Mouse (Mus musculus) gastrocnemius, adult 2 months (tissue): ENCODE measurements around the gene Ksr1. TPM values are rescaled to one million over a fixed set of nuclear protein-coding genes. Genes with fewer than 3 reads are reported as not detected.

ENCODE experiments used
- DNase-seq: peaks from one replicate; pipeline ENCODE4 v3.0.0; 2022
- H3K27ac ChIP-seq: fragments of 200-600 bp; 2 replicates; pipeline ENCODE4 v1.8.1; 2022; ENCODE audit warnings: mild to moderate bottlenecking
- H3K4me3 ChIP-seq: fragments of 200-600 bp; 2 replicates; pipeline ENCODE4 v1.8.1; 2022; ENCODE audit warnings: mild to moderate bottlenecking, moderate library complexity
- CTCF ChIP-seq: fragments of 200-600 bp; IDR thresholded peaks from 2 replicates; pipeline ENCODE4 v1.8.1; 2022; ENCODE audit warnings: antibody characterized with exemption, mild to moderate bottlenecking, moderate library complexity
- intact Hi-C: fragments of 180-260 bp; cut with DNase I; formaldehyde crosslinking; loops from one replicate; pipeline ENCODE4 v1.15.1; 2025
- total RNA-seq, 2 experiments: library from RNA; stranded (reverse); gene quantifications; 2 replicates each; pipeline ENCODE4 v1.2.3; 2021

The Ksr1 gene
- total RNA-seq, 2 experiments from 2014 or later: 92.9 to 98.3 TPM

- Histone ChIP-seq H3K27ac (peak overlapping the region; percentile 72), H3K4me3 (peak overlapping the region; percentile 68)
- peak; percentile 72 for TF ChIP-seq CTCF
- intact Hi-C loops: loop anchor here (1.0 to 5.0 kb wide), 2 partner anchors 40 to 82 kb away; no protein-coding TSS in a partner anchor
- peak; percentile 60 for DNase-seq
These were observed 33.5 kb downstream of the Ksr1 start for GRCm38 (mm10) chr11:79112559-79113302.

GRCm38 (mm10) chr11:79111864-79112558, 34.2 kb downstream of the Ksr1 start:
- intact Hi-C loops: loop anchor here (5.0 kb wide), 1 partner anchor 40 kb away; no protein-coding TSS in a partner anchor
- Histone ChIP-seq H3K4me3 (peak overlapping the region; percentile 68), H3K27ac (peak overlapping the region; percentile 72)
- no peak for DNase-seq
- TF ChIP-seq CTCF: 0 out of 2 replicates have a peak, but pooled peaks have one; percentile 11

- TF ChIP-seq CTCF: no peak
- no peak overlapping the region for H3K4me3 ChIP-seq
- no peak for DNase-seq
- intact Hi-C loops: loop anchor here (5.0 kb wide), 1 partner anchor 38 kb away; no protein-coding TSS in a partner anchor
- H3K27ac ChIP-seq: peak overlapping the region; percentile 40; the same call in 1 of the 2 replicates
These were observed 35.8 kb downstream of the Ksr1 start for GRCm38 (mm10) chr11:79110446-79110845.

GRCm38 (mm10) chr11:79107934-79108333, 38.3 kb downstream of the Ksr1 start:
- no peak for TF ChIP-seq CTCF
- Histone ChIP-seq H3K27ac (no peak overlapping the region), H3K4me3 (no peak overlapping the region)
- intact Hi-C loops: no loop called here
- DNase-seq: no peak

- intact Hi-C loops: no loop called here
- no peak for TF ChIP-seq CTCF
- DNase-seq: no peak
- no peak overlapping the region for H3K4me3 ChIP-seq
- H3K27ac ChIP-seq: no peak overlapping the region
These were observed 41.2 kb downstream of the Ksr1 start for GRCm38 (mm10) chr11:79104998-79105397.

- no peak overlapping the region for H3K4me3 ChIP-seq
- intact Hi-C loops: no loop called here
- H3K27ac ChIP-seq: no peak overlapping the region
- DNase-seq: no peak
- no peak for TF ChIP-seq CTCF
These were observed 41.7 kb downstream of the Ksr1 start for GRCm38 (mm10) chr11:79104538-79104937.

GRCm38 (mm10) chr11:79104096-79104495, 42.1 kb downstream of the Ksr1 start:
- Histone ChIP-seq H3K4me3 (no peak overlapping the region), H3K27ac (no peak overlapping the region)
- DNase-seq: no peak
- TF ChIP-seq CTCF: no peak
- intact Hi-C loops: no loop called here

- DNase-seq: no peak
- intact Hi-C loops: no loop called here
- Histone ChIP-seq H3K27ac (peak overlapping the region; percentile 52; the same call in 1 of the 2 replicates), H3K4me3 (no peak overlapping the region)
- no peak for TF ChIP-seq CTCF
These were observed 42.7 kb downstream of the Ksr1 start for GRCm38 (mm10) chr11:79103461-79103869.

- intact Hi-C loops: no loop called here
- H3K4me3 ChIP-seq: no peak overlapping the region
- peak; percentile 26; the same call in 1 of the 2 replicates for TF ChIP-seq CTCF
- no peak for DNase-seq
- H3K27ac ChIP-seq: peak overlapping the region; percentile 52
These were observed 43.9 kb downstream of the Ksr1 start for GRCm38 (mm10) chr11:79102280-79102679.

GRCm38 (mm10) chr11:79101568-79101967, 44.6 kb downstream of the Ksr1 start:
- Histone ChIP-seq H3K27ac (no peak overlapping the region), H3K4me3 (no peak overlapping the region)
- TF ChIP-seq CTCF: no peak
- no peak for DNase-seq
- intact Hi-C loops: no loop called here

- Histone ChIP-seq H3K27ac (peak overlapping the region; percentile 62), H3K4me3 (no peak overlapping the region)
- no peak for TF ChIP-seq CTCF
- DNase-seq: peak; percentile 53
- intact Hi-C loops: no loop called here
These were observed 47.2 kb downstream of the Ksr1 start for GRCm38 (mm10) chr11:79099032-79099431.

- TF ChIP-seq CTCF: no peak
- no peak for DNase-seq
- intact Hi-C loops: no loop called here
These were observed 48.5 kb downstream of the Ksr1 start for GRCm38 (mm10) chr11:79097736-79098135.

GRCm38 (mm10) chr11:79096673-79097072, 49.5 kb downstream of the Ksr1 start:
- Histone ChIP-seq H3K27ac (peak overlapping the region; percentile 46; the same call in 1 of the 2 replicates), H3K4me3 (no peak overlapping the region)
- TF ChIP-seq CTCF: no peak
- intact Hi-C loops: no loop called here
- DNase-seq: no peak

More at GRCm38 (mm10) chr11:79097736-79098135, 48.5 kb downstream of the Ksr1 start:
- Histone ChIP-seq H3K27ac (no peak overlapping the region; the same call in 1 of the 2 replicates), H3K4me3 (no peak overlapping the region)
